Mouse (Mus musculus) bone marrow macrophage, adult 2 months (primary cell): ENCODE measurements around the gene Wnt3. TPM values are rescaled to one million over a fixed set of nuclear protein-coding genes. Genes with fewer than 3 reads are reported as not detected.
A peak's percentile ranks its signal among the peaks of the same experiment; 100 is the strongest.
"Not testable (repeated sequence)": the region's sequence is repeated elsewhere in the genome, so short reads cannot be mapped to it uniquely, and the experiment has no call there.

ENCODE experiments used
- H3K27ac ChIP-seq: 2 replicates; pipeline ENCODE4 v1.5.1; 2012; ENCODE audit warnings: low read depth, low read length; ENCODE audit not compliant: insufficient read depth
- H3K4me1 ChIP-seq: 2 replicates; pipeline ENCODE4 v1.6.1; 2012; ENCODE audit warnings: low read length; ENCODE audit not compliant: control insufficient read depth, insufficient read depth
- H3K4me3 ChIP-seq: 2 replicates; pipeline ENCODE4 v1.5.1; 2012; ENCODE audit warnings: mild to moderate bottlenecking, low read length, moderate library complexity; ENCODE audit not compliant: insufficient read depth
- CTCF ChIP-seq: IDR thresholded peaks from 2 replicates; pipeline ENCODE4 v1.5.1; 2012; ENCODE audit warnings: low read depth, mild to moderate bottlenecking, low read length, moderate library complexity
- POLR2A ChIP-seq: IDR thresholded peaks from 2 replicates; pipeline ENCODE4 v1.6.1; 2012; ENCODE audit warnings: mild to moderate bottlenecking, low read depth, low read length, borderline replicate concordance
- polyA plus RNA-seq: library from polyadenylated mRNA; stranded (reverse); fragments of >200 nt; gene quantifications from 2 replicates; pipeline ENCODE4 v1.2.4, GENCODE M21; 2012; ENCODE audit not compliant: missing spikeins, insufficient read depth, insufficient read length

Gene Wnt3
- polyA plus RNA-seq, 1 experiment: not detected

DNA sequence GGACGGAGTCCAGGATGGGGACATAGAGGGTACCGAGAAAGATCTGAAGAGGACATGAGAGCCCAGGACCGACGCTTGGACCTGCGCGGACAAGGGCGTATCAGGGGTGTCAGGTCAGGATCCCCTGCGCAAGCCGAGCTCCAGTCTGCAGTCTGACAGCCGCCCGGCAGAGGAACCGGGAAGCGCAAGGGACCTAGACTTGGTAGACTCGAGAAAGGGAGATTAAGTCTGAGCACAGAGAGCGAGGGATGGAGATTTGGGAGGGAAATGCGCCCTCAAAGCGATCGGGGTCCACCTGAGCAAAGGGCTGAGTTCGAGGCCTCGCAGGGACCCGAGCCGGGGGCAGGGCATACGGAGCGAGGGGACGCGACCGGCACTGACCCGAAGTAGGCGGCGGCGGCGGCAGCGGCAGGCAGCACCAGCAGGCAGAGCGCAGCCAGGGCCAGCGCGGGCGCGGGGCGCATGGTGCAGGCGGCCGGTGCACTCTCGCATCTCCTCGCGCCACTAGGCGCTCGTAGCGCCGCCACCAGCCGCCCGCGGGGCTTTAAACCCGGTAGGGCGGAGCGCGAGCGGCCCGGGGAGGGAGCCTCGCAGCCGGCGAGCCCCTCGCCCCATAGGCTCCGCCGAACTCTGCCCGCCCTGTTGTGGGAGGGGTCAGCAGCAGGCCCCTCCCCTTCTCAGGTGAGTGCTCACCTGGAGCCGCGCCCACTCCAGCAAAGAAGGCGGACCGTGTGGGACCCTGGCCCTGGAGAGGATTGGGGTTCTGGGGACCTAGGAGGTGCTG is 24.5 kb upstream of the Wnt3 start, which contains the start of gene Wnt9b:
Gene Wnt9b (minus strand): TSS at position 516 of the 784 bp plus-strand sequence.
- H3K4me1 ChIP-seq: peaks cover 10% of the 10 kb centered on the region
- H3K4me3 ChIP-seq: peak within 1 kb of the TSS; percentile 48
- TF ChIP-seq POLR2A (no peak), CTCF (no peak)
- H3K27ac ChIP-seq: no peak within 1 kb of the TSS

DNA sequence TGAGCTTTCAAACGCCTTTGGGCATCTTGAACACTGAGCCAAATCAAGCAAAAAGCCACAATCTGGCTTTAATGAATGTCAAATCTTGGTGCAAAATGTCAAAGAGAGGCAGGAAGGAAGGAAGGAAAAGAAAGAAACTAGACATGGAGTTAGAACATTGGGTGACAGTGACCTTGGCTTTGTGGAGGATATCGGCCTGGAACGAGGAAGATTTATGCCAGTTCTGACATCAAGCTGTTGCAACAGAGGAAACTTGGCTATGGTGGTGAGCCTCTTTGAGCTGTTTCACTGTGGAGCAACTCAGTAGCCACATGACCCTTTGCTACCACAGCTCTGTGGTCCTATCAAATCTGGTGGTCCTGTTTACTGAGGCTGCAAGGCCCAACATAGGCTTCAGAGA is 23.3 kb upstream of the Wnt3 start:
- Histone ChIP-seq H3K4me3 (no peak overlapping the region), H3K4me1 (peaks cover 10% of the 10 kb centered on the region), H3K27ac (no peak overlapping the region)
- TF ChIP-seq POLR2A (no peak), CTCF (no peak)

DNA sequence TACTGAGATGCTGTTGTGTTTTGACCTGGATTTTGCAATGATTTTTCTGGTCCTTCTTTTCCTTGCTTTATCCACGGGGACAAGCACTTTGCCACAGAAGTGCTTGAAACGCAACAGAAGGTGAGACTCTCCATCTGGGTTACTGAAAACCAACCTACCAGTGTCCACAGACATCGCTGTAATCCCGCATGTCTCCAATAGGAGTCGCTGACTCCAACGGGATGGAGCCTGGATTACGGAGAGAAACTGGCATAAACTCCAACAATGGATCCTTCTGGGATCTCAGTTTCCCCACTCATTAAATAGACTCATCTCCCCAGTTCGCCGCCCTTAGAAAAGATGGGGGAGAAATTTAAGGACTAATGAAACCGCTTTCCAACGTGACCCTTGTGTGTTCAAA is 15.9 kb upstream of the Wnt3 start:
- TF ChIP-seq POLR2A: no peak
- TF ChIP-seq CTCF: peak; percentile 33; the same call in 1 of the 2 replicates
- Histone ChIP-seq H3K4me3 (no peak overlapping the region), H3K4me1 (no peaks in the 10 kb centered on the region), H3K27ac (no peak overlapping the region)

DNA sequence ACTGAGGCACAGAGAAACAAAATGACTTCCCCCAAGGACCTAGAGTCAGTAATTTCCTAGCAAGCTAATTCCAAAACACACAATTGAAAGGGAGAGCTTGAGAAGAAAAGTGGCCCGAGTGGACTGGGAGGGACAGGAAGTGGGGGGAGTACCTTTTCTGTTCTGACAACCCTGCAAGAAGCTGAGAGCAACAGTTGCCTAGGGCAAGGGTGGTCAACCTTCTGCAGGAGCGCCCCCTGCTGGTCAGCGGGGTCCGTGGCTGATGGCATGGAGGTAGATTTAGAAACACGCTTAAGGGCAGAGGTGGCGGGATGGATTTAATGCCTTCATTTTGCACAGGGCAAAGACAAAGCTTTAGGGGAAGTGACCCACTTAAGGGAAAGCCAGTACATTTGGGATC is 15.2 kb upstream of the Wnt3 start:
- TF ChIP-seq POLR2A: no peak
- peak; percentile 90 for TF ChIP-seq CTCF
- Histone ChIP-seq H3K4me3 (no peak overlapping the region), H3K27ac (no peak overlapping the region), H3K4me1 (no peaks in the 10 kb centered on the region)

DNA sequence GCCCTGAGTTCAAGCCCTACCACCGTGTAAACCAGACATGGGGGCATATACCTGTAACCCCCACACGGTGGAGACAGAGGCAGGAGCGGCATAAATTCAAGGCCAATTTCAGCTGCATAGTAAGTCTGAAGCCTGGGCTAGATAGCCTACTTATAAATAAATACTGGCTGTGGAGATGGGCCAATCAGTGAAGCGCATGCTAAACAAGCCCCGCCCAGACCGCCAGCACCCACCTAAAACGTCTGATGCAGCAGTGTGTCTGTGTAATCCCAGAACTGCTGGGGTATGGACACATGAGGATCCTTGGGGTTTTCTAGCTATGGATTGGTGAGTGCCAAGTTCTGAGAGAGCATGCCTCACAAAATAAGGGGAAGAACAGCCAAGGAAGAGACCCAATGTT is 13.8 kb upstream of the Wnt3 start:
- no peaks in the 10 kb centered on the region for H3K4me1 ChIP-seq
- TF ChIP-seq CTCF: no peak
- no peak for TF ChIP-seq POLR2A
- no peak overlapping the region for H3K4me3 ChIP-seq
- H3K27ac ChIP-seq: no peak overlapping the region

DNA sequence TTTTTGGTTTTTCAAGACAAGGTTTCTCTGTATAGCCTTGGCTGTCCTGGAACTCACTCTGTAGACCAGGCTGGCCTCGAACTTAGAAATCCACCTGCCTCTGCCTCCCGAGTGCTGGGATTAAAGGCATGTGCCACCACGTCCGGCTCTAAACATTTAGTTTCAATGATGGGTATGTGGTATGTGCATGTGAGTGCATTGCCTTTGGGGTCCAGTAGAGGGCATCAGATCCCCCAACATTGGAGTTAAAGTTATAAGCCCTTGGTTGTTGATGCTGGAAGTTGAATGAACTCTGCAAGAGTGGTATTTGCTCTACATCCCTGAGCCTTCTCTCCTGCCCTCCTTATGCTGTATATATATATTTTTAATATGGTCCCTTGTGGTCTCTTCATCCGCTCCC is 13.1 kb upstream of the Wnt3 start:
- not testable (repeated sequence) for H3K4me1 ChIP-seq, H3K27ac ChIP-seq, H3K4me3 ChIP-seq

DNA sequence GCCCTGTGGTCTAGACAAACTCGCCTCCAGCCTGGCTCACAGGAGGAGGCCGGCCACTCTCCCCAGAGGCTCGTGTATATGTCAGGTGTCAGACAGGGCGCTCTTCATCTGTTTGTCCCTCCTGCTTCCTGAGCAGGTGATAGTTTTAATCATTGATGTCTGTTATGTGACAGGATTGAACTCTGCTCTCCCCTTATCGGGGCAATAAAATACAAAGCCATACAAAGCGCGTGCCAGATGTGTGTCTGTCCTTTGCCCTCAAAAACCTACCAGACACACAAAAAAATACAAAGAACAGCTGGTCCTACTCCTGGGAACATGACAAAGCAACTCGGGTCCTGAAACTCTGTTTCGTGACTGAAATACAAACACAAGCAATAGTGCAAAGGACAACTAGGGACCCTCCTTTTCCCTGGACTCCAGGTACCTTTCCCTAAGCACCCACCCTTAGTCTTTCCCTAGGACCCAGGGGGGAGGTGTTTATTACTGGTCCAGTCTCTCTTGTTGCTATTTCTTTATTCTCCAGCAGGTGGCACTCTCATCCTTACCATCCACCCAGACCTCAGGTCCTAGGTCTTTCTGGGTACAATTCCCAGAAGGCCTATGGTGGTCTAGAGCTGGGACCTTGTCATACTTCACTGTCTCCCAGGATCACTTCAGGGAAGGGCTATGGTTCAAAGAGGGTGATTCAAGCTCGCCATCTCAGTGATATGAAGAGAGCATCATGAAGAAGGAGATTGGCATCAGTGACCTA is 10.4 kb upstream of the Wnt3 start:
- TF ChIP-seq CTCF (peak; percentile 63), POLR2A (no peak)
- no peaks in the 10 kb centered on the region for H3K4me1 ChIP-seq
- H3K4me3 ChIP-seq: no peak overlapping the region
- no peak overlapping the region for H3K27ac ChIP-seq

DNA sequence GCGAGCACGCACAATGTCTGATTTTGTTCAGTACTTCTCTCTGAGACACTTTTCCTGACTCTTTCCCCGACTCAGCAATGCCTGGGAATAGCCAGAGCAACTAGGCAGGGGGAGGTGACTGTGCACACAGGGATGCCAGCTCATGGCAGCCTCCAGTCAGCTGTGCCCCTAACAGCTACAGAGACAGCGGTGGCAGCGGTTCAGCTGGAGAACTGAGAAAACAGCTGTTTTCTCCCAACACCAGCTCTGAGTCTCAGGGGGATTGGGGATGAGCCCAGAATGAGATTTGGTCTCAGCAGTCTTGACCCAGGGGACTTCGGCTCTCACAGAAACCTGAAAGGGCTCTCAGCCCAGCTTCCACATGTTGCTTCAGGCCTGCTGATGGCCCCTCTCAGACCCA is 9.3 kb upstream of the Wnt3 start:
- H3K4me1 ChIP-seq: no peaks in the 10 kb centered on the region
- H3K27ac ChIP-seq: no peak overlapping the region
- no peak for TF ChIP-seq CTCF
- H3K4me3 ChIP-seq: no peak overlapping the region

DNA sequence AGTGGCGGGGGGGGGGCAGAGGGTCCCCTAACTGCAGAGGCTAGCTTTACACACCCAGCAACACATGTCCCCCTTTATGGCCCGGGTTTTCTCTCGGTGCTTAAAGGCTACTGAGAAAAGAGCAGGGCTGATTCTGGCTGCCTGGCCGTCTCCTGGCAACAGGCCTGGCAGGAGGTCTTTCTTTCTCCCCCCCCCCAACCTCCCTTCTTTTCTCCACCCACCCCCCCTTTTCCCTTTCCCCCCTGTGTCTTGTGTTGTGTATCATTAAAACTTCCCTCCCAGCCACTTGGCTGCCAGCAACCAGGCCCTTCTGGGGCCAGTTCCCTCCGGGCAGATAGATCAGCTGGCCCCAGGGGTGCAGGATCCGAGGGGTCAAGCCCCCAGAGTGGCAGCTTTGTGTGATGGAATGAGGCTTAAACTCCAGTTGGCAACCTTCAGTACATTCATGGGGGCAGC is 8.4 kb upstream of the Wnt3 start:
- TF ChIP-seq CTCF: no peak
- TF ChIP-seq POLR2A: no peak
- Histone ChIP-seq H3K27ac (no peak overlapping the region), H3K4me1 (no peaks in the 10 kb centered on the region)

DNA sequence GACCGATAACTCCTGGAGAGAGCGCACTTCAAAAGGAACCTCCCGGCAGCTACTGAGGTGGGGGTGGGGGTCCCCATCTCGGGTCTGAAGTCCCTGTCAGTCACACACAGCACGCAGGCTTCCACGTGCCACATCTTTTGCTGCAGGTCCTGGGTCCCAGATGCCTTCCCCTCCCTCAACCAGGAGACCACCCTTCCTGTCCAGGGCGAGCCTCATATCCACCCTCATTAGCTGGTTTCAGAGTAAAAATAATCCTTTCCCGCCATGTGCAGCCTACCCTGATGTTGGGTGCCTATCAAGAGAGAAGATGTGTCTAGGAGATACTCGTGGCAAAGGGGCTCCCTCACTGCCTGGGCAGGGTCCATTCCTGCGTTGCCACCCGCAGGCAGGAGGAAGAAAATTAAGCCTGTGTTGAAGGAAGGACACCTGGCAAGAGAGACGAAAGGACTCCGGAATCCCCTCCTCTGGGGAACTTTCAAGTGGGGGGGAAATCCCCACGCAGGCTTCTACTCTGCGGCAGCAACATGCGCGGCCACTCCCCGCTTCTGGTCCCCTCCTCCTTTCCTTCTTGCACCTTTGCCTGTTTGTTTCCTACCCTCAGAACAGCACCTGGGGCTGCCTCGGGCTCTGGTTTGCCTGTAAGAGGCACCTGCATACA is 2.7 kb upstream of the Wnt3 start:
- no peak overlapping the region for H3K4me3 ChIP-seq
- no peak overlapping the region for H3K27ac ChIP-seq
- no peaks in the 10 kb centered on the region for H3K4me1 ChIP-seq
- TF ChIP-seq POLR2A: no peak
- no peak for TF ChIP-seq CTCF

More for the DNA sequence above, 8.4 kb upstream of the Wnt3 start:
- H3K4me3 ChIP-seq: no peak overlapping the region
